Mouse (Mus musculus) neural tube, embryonic 12.5 days (tissue): Measurements from ENCODE around the gene Mfsd12. TPM values are rescaled to one million over a fixed set of nuclear protein-coding genes. Genes with fewer than 3 reads are reported as not detected.

Source experiments
- ATAC-seq: fragments of 200-750 bp; cut with Nextera tagmentation; 2 replicates; pipeline ENCODE4 v1.8.0; 2017; ENCODE audit warnings: low read depth, mild to moderate bottlenecking, moderate TSS enrichment, moderate library complexity; ENCODE audit not compliant: low FRiP score
- H3K27ac ChIP-seq: fragments of 300-500 bp; sonication (generic); 2 replicates; pipeline ENCODE4 v1.5.1; 2016
- H3K27me3 ChIP-seq: fragments of 300-500 bp; sonication (generic); replicated peaks from 2 replicates; pipeline ENCODE4 v1.6.1; 2016; ENCODE audit warnings: mild to moderate bottlenecking
- H3K36me3 ChIP-seq: fragments of 300-500 bp; sonication (generic); 2 replicates; pipeline ENCODE4 v1.6.1; 2016; ENCODE audit warnings: mild to moderate bottlenecking
- H3K4me1 ChIP-seq: fragments of 300-500 bp; sonication (generic); 2 replicates; pipeline ENCODE4 v1.6.1; 2016
- H3K4me2 ChIP-seq: fragments of 300-500 bp; sonication (generic); replicated peaks from 2 replicates; pipeline ENCODE4 v1.6.1; 2016; ENCODE audit warnings: mild to moderate bottlenecking
- H3K4me3 ChIP-seq: fragments of 300-500 bp; sonication (generic); 2 replicates; pipeline ENCODE4 v1.5.1; 2016
- H3K9ac ChIP-seq: fragments of 300-500 bp; sonication (generic); 2 replicates; pipeline ENCODE4 v1.6.1; 2016; ENCODE audit warnings: mild to moderate bottlenecking
- H3K9me3 ChIP-seq: fragments of 300-500 bp; sonication (generic); 2 replicates; pipeline ENCODE4 v1.6.1; 2016; ENCODE audit warnings: mild to moderate bottlenecking
- WGBS: fragments of 180-500 bp; shearing (Covaris S2); methylation state at CpG from one replicate; pipeline ENCODE4 v1.1.7; 2016; 5-methylcytosine and 5-hydroxymethylcytosine counted together
- polyA plus RNA-seq: library from polyadenylated mRNA; unstranded; fragments of >200 nt; fragmentation: Nextera tagmentation; extraction: Ambion mirVana; gene quantifications from 2 replicates; pipeline ENCODE4 v1.2.1, GENCODE M21; 2016

Mfsd12 gene
- polyA plus RNA-seq, 1 experiment from 2014 or later = 16.8 TPM

GRCm38 (mm10) chr10:81330007-81330406 is 27.3 kb upstream of the Mfsd12 start:
- no peak overlapping the region for H3K27ac ChIP-seq
- ATAC-seq = no peak
- 68% methylated on average over 4 of the region's 4 CpGs for WGBS
- H3K9ac ChIP-seq = no peak overlapping the region
- H3K4me3 ChIP-seq = no peak overlapping the region
- H3K36me3 ChIP-seq = peaks cover 28% of the 10 kb centered on the region
- no peaks in the 10 kb centered on the region for H3K9me3 ChIP-seq
- 0 out of 2 replicates have a peak, but pooled peaks cover 11% of the 10 kb centered on the region for H3K4me1 ChIP-seq
- H3K27me3 ChIP-seq = peaks cover 31% of the 10 kb centered on the region
- H3K4me2 ChIP-seq = no peak overlapping the region

GRCm38 (mm10) chr10:81332277-81332676 is 25.0 kb upstream of the Mfsd12 start:
- WGBS = 14% methylated on average over 29 of the region's 29 CpGs
- H3K4me2 ChIP-seq = peak overlapping the region; percentile 36
- no peaks in the 10 kb centered on the region for H3K9me3 ChIP-seq
- H3K27me3 ChIP-seq = peaks cover 34% of the 10 kb centered on the region
- H3K36me3 ChIP-seq = peaks cover 6% of the 10 kb centered on the region; the same call in 1 of the 2 replicates
- ATAC-seq = no peak
- H3K9ac ChIP-seq = no peak overlapping the region
- H3K4me1 ChIP-seq = peaks cover 11% of the 10 kb centered on the region; the same call in 1 of the 2 replicates
- H3K4me3 ChIP-seq = 0 out of 2 replicates have a peak overlapping the region, but pooled peaks have one; percentile 3
- no peak overlapping the region for H3K27ac ChIP-seq

GRCm38 (mm10) chr10:81334324-81334723 is 23.0 kb upstream of the Mfsd12 start:
- Histone ChIP-seq H3K4me3 (no peak overlapping the region), H3K27me3 (peaks cover 48% of the 10 kb centered on the region), H3K4me2 (no peak overlapping the region), H3K36me3 (no peaks in the 10 kb centered on the region), H3K27ac (no peak overlapping the region), H3K9me3 (no peaks in the 10 kb centered on the region), H3K4me1 (peaks cover 6% of the 10 kb centered on the region; the same call in 1 of the 2 replicates), H3K9ac (no peak overlapping the region)
- WGBS = 73% methylated on average over 11 of the region's 11 CpGs
- no peak for ATAC-seq

GRCm38 (mm10) chr10:81335393-81336340 is 21.6 kb upstream of the Mfsd12 start:
- H3K4me2 ChIP-seq = peak overlapping the region; percentile 22; the same call in 1 of the 2 replicates
- H3K9ac ChIP-seq = 0 out of 2 replicates have a peak overlapping the region, but pooled peaks have one; percentile 17
- no peaks in the 10 kb centered on the region for H3K9me3 ChIP-seq
- no peak overlapping the region for H3K27ac ChIP-seq
- H3K36me3 ChIP-seq = no peaks in the 10 kb centered on the region
- 44% methylated on average over 19 of the region's 19 CpGs for WGBS
- H3K4me1 ChIP-seq = peaks cover 6% of the 10 kb centered on the region; the same call in 1 of the 2 replicates
- no peak overlapping the region for H3K4me3 ChIP-seq
- ATAC-seq = no peak
- H3K27me3 ChIP-seq = peaks cover 49% of the 10 kb centered on the region

GRCm38 (mm10) chr10:81336558-81336957 is 20.7 kb upstream of the Mfsd12 start:
- H3K4me3 ChIP-seq = no peak overlapping the region
- H3K4me2 ChIP-seq = no peak overlapping the region
- WGBS = 92% methylated on average over 4 of the region's 4 CpGs
- peaks cover 55% of the 10 kb centered on the region for H3K27me3 ChIP-seq
- H3K9ac ChIP-seq = no peak overlapping the region
- H3K9me3 ChIP-seq = no peaks in the 10 kb centered on the region
- H3K4me1 ChIP-seq = peaks cover 6% of the 10 kb centered on the region; the same call in 1 of the 2 replicates
- H3K36me3 ChIP-seq = no peaks in the 10 kb centered on the region
- ATAC-seq = no peak
- H3K27ac ChIP-seq = no peak overlapping the region

GRCm38 (mm10) chr10:81340551-81341332 is 16.5 kb upstream of the Mfsd12 start:
- Histone ChIP-seq H3K9ac (no peak overlapping the region), H3K27ac (no peak overlapping the region), H3K4me1 (peaks cover 8% of the 10 kb centered on the region), H3K27me3 (peaks cover 65% of the 10 kb centered on the region), H3K36me3 (peaks cover 5% of the 10 kb centered on the region; the same call in 1 of the 2 replicates), H3K4me2 (no peak overlapping the region), H3K4me3 (no peak overlapping the region), H3K9me3 (no peaks in the 10 kb centered on the region)
- no peak for ATAC-seq
- 39% methylated on average over 17 of the region's 17 CpGs for WGBS

GRCm38 (mm10) chr10:81341333-81341949 is 15.8 kb upstream of the Mfsd12 start:
- H3K36me3 ChIP-seq = peaks cover 7% of the 10 kb centered on the region; the same call in 1 of the 2 replicates
- ATAC-seq = no peak
- H3K9me3 ChIP-seq = no peaks in the 10 kb centered on the region
- H3K4me1 ChIP-seq = peaks cover 9% of the 10 kb centered on the region
- no peak overlapping the region for H3K4me3 ChIP-seq
- peaks cover 68% of the 10 kb centered on the region for H3K27me3 ChIP-seq
- no peak overlapping the region for H3K4me2 ChIP-seq
- WGBS = 34% methylated on average over 16 of the region's 16 CpGs
- no peak overlapping the region for H3K27ac ChIP-seq
- H3K9ac ChIP-seq = no peak overlapping the region

- H3K4me2 ChIP-seq = peak within 1 kb of the TSS; percentile 75
- H3K27me3 ChIP-seq = peaks cover 76% of the 10 kb centered on the region
- no peaks in the 10 kb centered on the region for H3K9me3 ChIP-seq
- H3K27ac ChIP-seq = no peak within 1 kb of the TSS
- H3K4me3 ChIP-seq = peak within 1 kb of the TSS; percentile 40
- H3K36me3 ChIP-seq = peaks cover 15% of the 10 kb centered on the region; the same call in 1 of the 2 replicates
- peaks cover 21% of the 10 kb centered on the region for H3K4me1 ChIP-seq
- no peak for ATAC-seq
- 4% methylated on average over 60 of the region's 67 CpGs for WGBS
- peak within 1 kb of the TSS; percentile 55 for H3K9ac ChIP-seq
Observed at GRCm38 (mm10) chr10:81342686-81343505, 14.4 kb upstream of the Mfsd12 start, which contains the start of gene Gipc3. TSS of gene Gipc3 (minus strand) at chr10:81343266.

- WGBS = 55% methylated on average over 8 of the region's 8 CpGs
- Histone ChIP-seq H3K4me1 (peaks cover 30% of the 10 kb centered on the region), H3K27ac (no peak overlapping the region), H3K4me2 (no peak overlapping the region), H3K36me3 (peaks cover 15% of the 10 kb centered on the region; the same call in 1 of the 2 replicates), H3K4me3 (no peak overlapping the region), H3K27me3 (peaks cover 67% of the 10 kb centered on the region), H3K9ac (no peak overlapping the region), H3K9me3 (no peaks in the 10 kb centered on the region)
- no peak for ATAC-seq
Observed at GRCm38 (mm10) chr10:81344421-81345161, 12.7 kb upstream of the Mfsd12 start.

GRCm38 (mm10) chr10:81345162-81345534 is 12.1 kb upstream of the Mfsd12 start:
- H3K9me3 ChIP-seq = no peaks in the 10 kb centered on the region
- 80% methylated on average over 4 of the region's 4 CpGs for WGBS
- no peak overlapping the region for H3K4me2 ChIP-seq
- H3K36me3 ChIP-seq = peaks cover 15% of the 10 kb centered on the region; the same call in 1 of the 2 replicates
- no peak overlapping the region for H3K4me3 ChIP-seq
- no peak overlapping the region for H3K9ac ChIP-seq
- peaks cover 34% of the 10 kb centered on the region for H3K4me1 ChIP-seq
- no peak overlapping the region for H3K27ac ChIP-seq
- peaks cover 67% of the 10 kb centered on the region for H3K27me3 ChIP-seq
- ATAC-seq = no peak
